Mouse (Mus musculus) heart, adult 10 weeks (tissue): ENCODE results near the gene Mrpl14. TPM values are rescaled to one million over a fixed set of nuclear protein-coding genes. Genes with fewer than 3 reads are reported as not detected.

Experiments used
- polyA plus RNA-seq: library from polyadenylated mRNA; stranded (reverse); fragments of 350-450 nt; fragmentation: Illumina TruSeq; extraction: RNeasy Lipid Tissue Mini Kit (QIAGEN cat#74804); gene quantifications from one replicate; pipeline ENCODE4 v1.2.3, GENCODE M21; 2014; ENCODE audit warnings: low read depth, low replicate concordance

Mrpl14 gene
- polyA plus RNA-seq = 140 TPM

DNA sequence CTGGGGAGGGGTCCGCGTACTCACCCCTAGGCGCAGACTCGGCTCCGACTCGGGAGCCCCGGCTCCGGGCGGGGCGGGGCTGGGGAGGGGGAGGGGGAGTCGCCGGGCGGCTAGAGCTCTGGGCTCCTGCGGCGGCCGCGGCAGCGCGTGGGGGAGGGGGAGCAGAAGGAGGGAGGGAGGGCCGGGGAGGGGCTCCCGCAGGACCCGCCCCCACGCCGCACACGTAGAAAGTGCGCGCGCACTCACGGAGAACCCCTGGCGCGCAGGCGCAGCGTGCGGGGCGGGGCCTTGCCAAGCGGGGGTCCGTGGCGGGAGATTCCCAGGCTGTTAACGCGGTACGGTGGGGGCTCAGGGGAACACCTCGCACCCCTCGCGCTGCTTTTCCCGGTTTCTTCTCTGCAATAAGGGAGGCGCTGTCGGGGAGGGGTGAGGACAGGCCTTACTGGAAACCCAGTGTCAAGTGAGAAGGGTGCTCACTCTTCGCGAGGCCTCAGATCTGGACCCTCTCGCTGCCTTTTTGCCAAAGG lies at the start of gene Mrpl14:
Mrpl14 (plus strand) TSS at position 230 of the 527 bp plus-strand sequence.

DNA sequence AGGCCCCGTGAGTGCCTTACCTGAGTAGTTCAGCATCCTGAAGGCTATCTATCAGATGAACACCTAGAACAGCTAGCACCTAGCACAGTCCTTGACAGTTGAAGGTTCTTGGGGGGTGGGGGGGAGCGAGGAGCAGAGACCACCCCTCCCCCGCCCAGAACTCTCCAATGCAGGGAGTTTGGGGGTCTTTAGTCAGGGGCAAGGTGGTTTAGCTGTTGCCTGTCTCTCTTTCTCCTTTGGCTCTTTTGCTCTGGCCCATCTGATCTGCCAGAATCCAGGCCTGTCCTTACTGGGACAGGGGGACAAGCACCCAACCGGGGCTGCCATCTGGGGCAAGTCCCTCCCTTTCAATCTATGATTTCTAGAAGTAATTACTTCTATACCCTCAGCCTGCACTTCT lies 26.9 kb upstream of the Mrpl14 start, which contains the start of gene Capn11:
Capn11 (minus strand) TSS at position 101 of the 400 bp plus-strand sequence.

DNA sequence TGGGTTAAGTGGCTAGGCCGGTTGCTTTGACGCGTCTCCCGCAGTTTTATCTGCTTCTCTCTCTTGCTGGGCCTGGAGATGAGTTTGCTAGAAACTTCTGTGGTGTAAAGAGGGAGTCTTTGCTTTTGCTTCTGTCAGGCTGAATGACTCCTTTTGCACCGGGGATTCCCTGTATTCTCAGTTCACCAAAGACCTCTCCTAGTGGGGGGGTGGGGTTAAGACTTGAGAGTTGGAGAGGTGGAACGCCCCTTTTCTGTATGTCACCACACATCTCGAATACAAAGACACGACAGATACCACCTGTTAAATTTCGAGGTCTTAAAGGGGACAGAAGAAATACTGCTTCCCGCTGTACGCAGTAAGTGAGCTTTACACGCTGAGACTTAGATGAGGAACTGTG lies 594 bp downstream of the Mrpl14 start, which contains the start of gene Tmem63b:
Tmem63b (minus strand) TSS at position 190 of the 400 bp plus-strand sequence.

DNA sequence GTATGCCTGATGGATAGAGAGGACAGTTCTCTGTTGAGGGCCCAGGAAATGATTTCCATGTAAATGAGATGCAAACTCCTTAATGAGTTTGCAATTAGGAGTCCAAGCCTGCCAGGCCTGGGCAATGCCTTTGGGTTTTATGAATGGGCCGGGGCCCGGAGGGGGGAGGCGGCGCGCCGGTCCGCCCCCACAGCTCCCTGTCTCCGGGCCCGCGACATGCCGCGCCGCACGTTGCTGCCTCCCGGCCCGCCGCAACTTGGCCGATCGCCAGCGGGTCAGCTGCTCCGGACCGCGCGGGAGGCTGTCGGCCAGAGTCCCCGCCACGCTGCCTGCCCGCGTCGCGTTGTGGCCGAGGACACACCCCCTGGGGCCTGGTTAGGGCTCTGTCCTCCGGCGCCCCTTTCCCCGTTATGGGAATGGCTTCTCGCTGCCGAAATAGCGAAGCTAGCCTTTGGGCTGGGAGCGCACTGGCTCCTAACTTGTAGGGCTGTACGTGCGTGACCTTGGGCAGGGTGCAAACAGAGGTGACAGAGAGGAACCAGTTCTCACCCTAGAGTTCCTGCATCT lies 47.7 kb downstream of the Mrpl14 start, which contains the start of gene 1600014C23Rik:
1600014C23Rik (minus strand) TSS at position 110 of the 567 bp plus-strand sequence.

Other genes starting within 250 kb of the Mrpl14 start
- 0.31 TPM for gene Spats1, start 210.9 kb upstream of the Mrpl14 start, polyA plus RNA-seq
- 18.6 TPM for gene Aars2, start 179.5 kb upstream of the Mrpl14 start, polyA plus RNA-seq
- not detected for gene Tcte1, start 162.9 kb upstream of the Mrpl14 start, polyA plus RNA-seq
- not detected for gene Tmem151b, start 136.6 kb upstream of the Mrpl14 start, polyA plus RNA-seq
- gene Nfkbie, start 130.6 kb upstream of the Mrpl14 start, polyA plus RNA-seq = 1.9 TPM
- 27.8 TPM for gene Slc35b2, start 122.4 kb upstream of the Mrpl14 start, polyA plus RNA-seq
- gene Hsp90ab1, start 113.1 kb upstream of the Mrpl14 start, polyA plus RNA-seq = 1,229 TPM
- 99.8 TPM for gene Slc29a1, start 86.7 kb upstream of the Mrpl14 start, polyA plus RNA-seq
- gene Mymx, start 84.2 kb upstream of the Mrpl14 start, polyA plus RNA-seq = not detected
- 2.1 TPM for gene Capn11, start 27.0 kb upstream of the Mrpl14 start, polyA plus RNA-seq
- 79.9 TPM for gene Tmem63b, start 583 bp downstream of the Mrpl14 start, polyA plus RNA-seq
- gene 1600014C23Rik, start 47.5 kb downstream of the Mrpl14 start, polyA plus RNA-seq = not detected